Comparison of ENCODE assay signal across 35 mouse cellular contexts in the genomic region with DNA sequence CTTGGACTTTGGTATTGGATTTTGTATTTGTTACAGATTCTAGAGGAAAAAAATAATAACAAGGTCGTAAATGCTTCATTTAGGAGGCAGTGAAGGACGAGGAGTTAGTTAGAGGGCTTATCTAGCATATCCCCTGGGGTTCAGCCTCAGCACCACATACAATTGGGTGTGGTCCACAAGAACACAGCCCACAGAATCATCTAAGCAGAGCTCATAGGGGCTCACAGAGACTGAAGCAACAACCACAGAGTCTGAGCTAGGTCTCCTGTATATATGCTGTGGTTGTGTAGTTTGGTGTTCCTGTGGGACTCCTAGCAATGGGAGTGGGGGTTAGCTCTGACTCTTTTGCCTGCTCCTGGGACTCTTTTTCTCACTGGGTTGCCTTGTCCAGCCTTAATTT. TPM values are rescaled to one million over a fixed set of nuclear protein-coding genes. Genes with fewer than 3 reads are reported as not detected.
A peak's percentile ranks its signal among the peaks of the same experiment; 100 is the strongest.
DNase-seq lines count a peak whose midpoint lies in the region; ATAC-seq and TF ChIP-seq lines count a peak whose summit lies in the region.
"Had no signal": no experiment of that assay in that cellular context is flagged by ENCODE, and none has a peak within 500 bp of the region (broad histone marks: within the 10 kb centered on the region; RNA-seq: fewer than 3 reads in every experiment).

No protein-coding gene starts in this region.

- H3K4me2 ChIP-seq in liver, embryonic 13.5 days: no peak overlapping the region
- no peak overlapping the region for H3K4me2 ChIP-seq in liver, postnatal 0 days (ENCODE audit: low read depth, low read length)
- no peak overlapping the region for H3K4me2 ChIP-seq in liver, embryonic 15.5 days
- H3K4me2 ChIP-seq: embryonic facial prominence, embryonic 13.5 days; forebrain, embryonic 13.5 days; heart, embryonic 13.5 days; hindbrain, embryonic 14.5 days had no signal

- H3K9ac ChIP-seq in liver, embryonic 13.5 days: no peak overlapping the region
- H3K9ac ChIP-seq in liver, postnatal 0 days (replicated peaks): no peak overlapping the region
- 0 out of 2 replicates have a peak overlapping the region, but pooled peaks have one; percentile 15 for H3K9ac ChIP-seq in liver, embryonic 15.5 days
- H3K9ac ChIP-seq: embryonic facial prominence, embryonic 13.5 days; forebrain, embryonic 13.5 days; heart, embryonic 13.5 days; hindbrain, embryonic 14.5 days had no signal

- TF ChIP-seq EP300 in liver, postnatal 0 days (IDR thresholded peaks at IDR 0.05; ENCODE audit: low read depth): no peak

- ATAC-seq in liver, embryonic 13.5 days (ENCODE audit: low read depth): peak; percentile 70
- ATAC-seq in liver, postnatal 0 days: no peak
- no peak for ATAC-seq in liver, embryonic 15.5 days (ENCODE audit: insufficient read depth)
- no peak for ATAC-seq in erythroblast, adult 5-6 weeks (replicated peaks; ENCODE audit: low FRiP score, poor library complexity, severe bottlenecking)
- ATAC-seq: forebrain, embryonic 13.5 days; forebrain, embryonic 16.5 days; hindbrain, postnatal 0 days had no signal

- peaks cover 21% of the 10 kb centered on the region; the same call in 1 of the 2 replicates for H3K27me3 ChIP-seq in liver, embryonic 13.5 days
- H3K27me3 ChIP-seq in liver, postnatal 0 days (ENCODE audit: insufficient read depth, low read length): 0 out of 2 replicates have a peak, but pooled peaks cover 3% of the 10 kb centered on the region
- H3K27me3 ChIP-seq in liver, embryonic 15.5 days: peaks cover 40% of the 10 kb centered on the region
- H3K27me3 ChIP-seq: forebrain, embryonic 13.5 days had no signal

- no peak overlapping the region for H3K27ac ChIP-seq in liver, embryonic 13.5 days
- H3K27ac ChIP-seq in liver, postnatal 0 days (ENCODE audit: low read depth): no peak overlapping the region
- H3K27ac ChIP-seq in liver, embryonic 15.5 days (replicated peaks): no peak overlapping the region; the same call in 1 of the 2 replicates
- H3K27ac ChIP-seq: embryonic facial prominence, embryonic 10.5 days; embryonic facial prominence, embryonic 13.5 days; forebrain, embryonic 10.5 days; forebrain, embryonic 13.5 days; heart, adult 2 months; heart, embryonic 10.5 days; heart, embryonic 13.5 days; hindbrain, embryonic 14.5 days; hindbrain, postnatal 0 days had no signal

- no peak for DNase-seq in liver, embryonic 13.5 days
- DNase-seq in liver, postnatal 0 days: no peak
- DNase-seq in spleen, postnatal 36 days (ENCODE audit: low spot score in 2 of 2): peak; percentile 61 to 65
- DNase-seq in spleen, postnatal 4 days (ENCODE audit: low spot score in 2 of 2): no peak
- DNase-seq in CD8-positive naive resting alpha-beta T cell, adult 2 months (ENCODE audit: low read depth in 2 of 2, low spot score in 2 of 2): peak; percentile 55 to 61
- no peak for DNase-seq in layer of hippocampus, adult 9-10 months (ENCODE audit: low spot score)
- DNase-seq: adrenal gland, adult 2 months; adrenal gland, postnatal 14 days; cerebellum, adult 11 months; cerebellum, adult 8-10 months; cerebellum, postnatal 10 days; cerebellum, postnatal 36 days; embryo, embryonic 11 days; gastrocnemius, postnatal 10 days; gastrocnemius, postnatal 36 days; heart, adult 2 months; heart, postnatal 14 days; heart, postnatal 4 days had no signal

- WGBS in liver, embryonic 13.5 days (ENCODE audit: insufficient replicate concordance): 32% methylated on average over 2 of the region's 2 CpGs
- WGBS in liver, postnatal 0 days (ENCODE audit: insufficient replicate concordance): 56% methylated on average over 2 of the region's 2 CpGs
- 28% methylated on average over 2 of the region's 2 CpGs for WGBS in liver, embryonic 15.5 days (ENCODE audit: insufficient replicate concordance)

- no peaks in the 10 kb centered on the region for H3K9me3 ChIP-seq in liver, embryonic 13.5 days (replicated peaks)
- no peaks in the 10 kb centered on the region for H3K9me3 ChIP-seq in liver, postnatal 0 days (ENCODE audit: low read length)
- no peaks in the 10 kb centered on the region for H3K9me3 ChIP-seq in liver, embryonic 15.5 days (replicated peaks)
- H3K9me3 ChIP-seq: embryonic facial prominence, embryonic 10.5 days; embryonic facial prominence, embryonic 13.5 days; forebrain, embryonic 10.5 days; forebrain, embryonic 13.5 days; heart, embryonic 10.5 days; heart, embryonic 13.5 days had no signal

- peaks cover 30% of the 10 kb centered on the region for H3K4me1 ChIP-seq in liver, embryonic 13.5 days (replicated peaks)
- peaks cover 9% of the 10 kb centered on the region for H3K4me1 ChIP-seq in liver, postnatal 0 days (ENCODE audit: insufficient read depth)
- peaks cover 29% of the 10 kb centered on the region for H3K4me1 ChIP-seq in liver, embryonic 15.5 days (replicated peaks)

- no peak overlapping the region for H3K4me3 ChIP-seq in liver, embryonic 13.5 days (replicated peaks)
- no peak overlapping the region for H3K4me3 ChIP-seq in liver, postnatal 0 days (ENCODE audit: low read depth, low read length)
- H3K4me3 ChIP-seq in liver, embryonic 15.5 days (replicated peaks): no peak overlapping the region
- H3K4me3 ChIP-seq: embryonic facial prominence, embryonic 10.5 days; embryonic facial prominence, embryonic 13.5 days; forebrain, embryonic 10.5 days; forebrain, embryonic 13.5 days; heart, adult 2 months; heart, embryonic 10.5 days; heart, embryonic 13.5 days had no signal

- no peak for TF ChIP-seq CTCF in liver, postnatal 0 days (IDR thresholded peaks at IDR 0.05; ENCODE audit: low read depth)

- H3K36me3 ChIP-seq in liver, embryonic 13.5 days: no peaks in the 10 kb centered on the region
- H3K36me3 ChIP-seq in liver, postnatal 0 days (replicated peaks; ENCODE audit: insufficient read depth, low read length): no peaks in the 10 kb centered on the region
- no peaks in the 10 kb centered on the region for H3K36me3 ChIP-seq in liver, embryonic 15.5 days (replicated peaks)
- H3K36me3 ChIP-seq: embryonic facial prominence, embryonic 10.5 days; embryonic facial prominence, embryonic 13.5 days; forebrain, embryonic 10.5 days; heart, embryonic 10.5 days; heart, embryonic 13.5 days had no signal

RNA-seq across cellular contexts. Expression of gene Grap2, which starts 37.9 kb away (rescaled TPM):
- polyA plus RNA-seq in liver, embryonic 13.5 days (2015; fragmentation: Nextera tagmentation; extraction: Ambion mirVana): 31.6 and 33.2 TPM in 2 replicates
- 12.1 and 13.3 TPM in 2 replicates for polyA plus RNA-seq in liver, postnatal 0 days (2015; fragmentation: Nextera tagmentation; extraction: Ambion mirVana)
- 16.8 and 23.3 TPM in 2 replicates for polyA plus RNA-seq in liver, embryonic 15.5 days (2015; fragmentation: Nextera tagmentation; extraction: Ambion mirVana)
- 138 and 159 TPM in 2 replicates for total RNA-seq in erythroblast, adult 5-6 weeks (2015; ENCODE audit: low replicate concordance)
- 126 and 164 TPM in 2 replicates for total RNA-seq in erythroblast, adult 5-6 weeks (2017; ENCODE audit: low replicate concordance)
- polyA plus RNA-seq: forebrain, embryonic 16.5 days had no signal

RNA-seq across cellular contexts. Expression of gene Enthd1, which starts 45.4 kb away (rescaled TPM):
- not detected in 2 replicates for polyA plus RNA-seq in liver, embryonic 13.5 days (2015; fragmentation: Nextera tagmentation; extraction: Ambion mirVana)
- not detected in 2 replicates for polyA plus RNA-seq in liver, postnatal 0 days (2015; fragmentation: Nextera tagmentation; extraction: Ambion mirVana)
- polyA plus RNA-seq in liver, embryonic 15.5 days (2015; fragmentation: Nextera tagmentation; extraction: Ambion mirVana): not detected in 2 replicates
- not detected in 2 replicates for total RNA-seq in erythroblast, adult 5-6 weeks (2015; ENCODE audit: low replicate concordance)
- not detected in 2 replicates for total RNA-seq in erythroblast, adult 5-6 weeks (2017; ENCODE audit: low replicate concordance)
- total RNA-seq: adrenal gland, adult 2 months; adrenal gland, postnatal 14 days; adrenal gland, postnatal 4 days; gastrocnemius, adult 18-20 months; gastrocnemius, postnatal 10 days; gastrocnemius, postnatal 36 days; granulocyte monocyte progenitor cell, adult 5-6 weeks; heart, adult 2 months; heart, postnatal 14 days; heart, postnatal 4 days; hindbrain, postnatal 0 days had no signal
- polyA plus RNA-seq: adrenal gland, adult 2 months; cortical plate, adult 2 months; embryonic facial prominence, embryonic 10.5 days; embryonic facial prominence, embryonic 13.5 days; forebrain, embryonic 10.5 days; forebrain, embryonic 13.5 days; forebrain, embryonic 16.5 days; heart, adult 2 months; heart, embryonic 10.5 days; heart, embryonic 13.5 days; heart, embryonic 16.5 days; hindbrain, embryonic 11.5 days; hindbrain, embryonic 14.5 days; hindbrain, postnatal 0 days had no signal

Comparison
In these comparisons a context has a peak if more than half of its experiments do, and no peak if none do; other contexts are left out.
1. DNase-seq: peak in spleen, postnatal 36 days (2 of 2) and CD8-positive naive resting alpha-beta T cell, adult 2 months (2 of 2); none in liver, embryonic 13.5 days (single experiment), liver, postnatal 0 days (single experiment), spleen, postnatal 4 days (0 of 2) and layer of hippocampus, adult 9-10 months (single experiment).